Mouse (Mus musculus): ENCODE measurements around the gene Peli1. TPM values are rescaled to one million over a fixed set of nuclear protein-coding genes. Genes with fewer than 3 reads are reported as not detected.

Peli1 gene
- polyA plus RNA-seq (2012; rRNA removed) = 56.2 and 73.5 TPM in 2 replicates

GRCm38 (mm10) chr11:21091067-21091427, at the start of gene Peli1:
Gene Peli1, plus strand, starts transcription at chr11:21091291.

Other genes starting within 250 kb of the Peli1 start
- 5.8 and 9.5 TPM in 2 replicates for gene Vps54, start 148.0 kb downstream of the Peli1 start, polyA plus RNA-seq (2012; rRNA removed)

All from ovary, adult 2 months (tissue).